Mouse (Mus musculus) heart, embryonic 15.5 days (tissue): Measurements from ENCODE around the gene Cfp. TPM values are rescaled to one million over a fixed set of nuclear protein-coding genes. Genes with fewer than 3 reads are reported as not detected.
A peak's percentile ranks its signal among the peaks of the same experiment; 100 is the strongest.

ENCODE experiments used
- ATAC-seq: fragments of 200-750 bp; cut with Nextera tagmentation; replicated peaks from 2 replicates; pipeline ENCODE4 v1.8.0; 2017; ENCODE audit warnings: low read depth, moderate TSS enrichment; ENCODE audit not compliant: insufficient number of reproducible peaks, insufficient read depth, low FRiP score
- H3K27ac ChIP-seq: fragments of 300-500 bp; sonication (generic); 2 replicates; pipeline ENCODE4 v1.5.1; 2015; ENCODE audit warnings: mild to moderate bottlenecking, inconsistent platforms
- H3K27me3 ChIP-seq: fragments of 300-500 bp; sonication (generic); 2 replicates; pipeline ENCODE4 v1.6.1; 2015; ENCODE audit warnings: inconsistent platforms
- H3K36me3 ChIP-seq: fragments of 300-500 bp; sonication (generic); 2 replicates; pipeline ENCODE4 v1.6.1; 2015; ENCODE audit warnings: mild to moderate bottlenecking, inconsistent platforms
- H3K4me1 ChIP-seq: fragments of 300-500 bp; sonication (generic); replicated peaks from 2 replicates; pipeline ENCODE4 v1.6.1; 2015; ENCODE audit warnings: inconsistent platforms
- H3K4me2 ChIP-seq: fragments of 300-500 bp; sonication (generic); 2 replicates; pipeline ENCODE4 v1.6.1; 2015; ENCODE audit warnings: inconsistent platforms, mild to moderate bottlenecking, moderate library complexity
- H3K4me3 ChIP-seq: fragments of 300-500 bp; sonication (generic); 2 replicates; pipeline ENCODE4 v1.5.1; 2015; ENCODE audit warnings: mild to moderate bottlenecking, inconsistent platforms
- H3K9ac ChIP-seq: fragments of 300-500 bp; sonication (generic); 2 replicates; pipeline ENCODE4 v1.6.1; 2015; ENCODE audit warnings: mild to moderate bottlenecking, inconsistent platforms
- H3K9me3 ChIP-seq: fragments of 300-500 bp; sonication (generic); replicated peaks from 2 replicates; pipeline ENCODE4 v1.6.1; 2016; ENCODE audit warnings: inconsistent platforms
- WGBS: fragments of 180-500 bp; shearing (Covaris S2); methylation state at CpG from one replicate; pipeline ENCODE4 v1.1.7; 2015; ENCODE audit warnings: mixed read lengths; 5-methylcytosine and 5-hydroxymethylcytosine counted together
- polyA plus RNA-seq: library from polyadenylated mRNA; unstranded; fragments of >200 nt; fragmentation: Nextera tagmentation; extraction: Ambion mirVana; gene quantifications from 2 replicates; pipeline ENCODE4 v1.2.1, GENCODE M21; 2015

Gene Cfp
- 3.1 and 5.6 TPM in 2 replicates for polyA plus RNA-seq

DNA sequence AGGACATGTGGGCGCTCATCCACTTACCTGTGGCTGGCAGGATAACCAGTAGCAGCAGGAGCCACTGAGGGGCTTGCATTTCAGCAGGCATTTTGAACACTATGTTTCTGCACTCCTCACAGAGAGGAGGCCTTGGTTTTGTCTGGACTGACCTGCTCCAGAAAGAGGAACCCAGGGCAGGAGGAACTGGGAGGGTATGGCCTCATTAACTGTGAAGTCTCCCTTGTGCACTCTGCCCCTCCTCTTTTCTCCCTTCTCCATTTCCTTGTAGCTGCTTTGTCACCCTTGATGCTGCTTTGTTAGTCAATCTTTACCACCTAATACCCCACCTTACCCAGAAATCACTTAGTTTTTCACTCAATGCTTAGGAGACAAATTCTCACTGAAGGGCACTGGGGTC is at the start of gene Cfp:
Cfp (minus strand) TSS at position 192 of the 400 bp plus-strand sequence.
- Histone ChIP-seq H3K9ac (no peak within 1 kb of the TSS), H3K4me3 (no peak within 1 kb of the TSS), H3K4me1 (no peaks in the 10 kb centered on the region), H3K36me3 (0 out of 2 replicates have a peak, but pooled peaks cover 3% of the 10 kb centered on the region), H3K27ac (no peak within 1 kb of the TSS), H3K27me3 (no peaks in the 10 kb centered on the region), H3K9me3 (no peaks in the 10 kb centered on the region), H3K4me2 (no peak within 1 kb of the TSS)
- WGBS: 100% methylated on average over 1 of the region's 1 CpGs
- no peak for ATAC-seq

DNA sequence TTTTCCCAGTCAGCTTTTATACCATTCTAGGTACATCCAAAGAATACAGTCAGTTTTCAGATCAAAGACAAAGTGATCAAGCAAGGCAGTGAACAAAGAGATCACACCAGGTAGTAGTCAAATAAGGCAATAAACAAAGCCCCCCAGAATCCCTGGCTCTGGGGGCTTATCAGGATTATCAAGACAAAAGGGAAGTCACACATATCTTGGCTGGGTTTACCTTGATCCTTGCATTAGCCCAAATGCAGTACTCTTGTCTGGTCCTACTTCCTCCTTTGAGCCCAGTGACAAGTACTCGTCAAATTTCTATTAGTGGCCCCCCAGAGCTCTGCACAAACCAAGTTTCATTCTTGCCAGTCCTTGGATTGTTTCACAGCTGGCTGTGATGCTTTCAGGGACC is 49.5 kb upstream of the Cfp start:
- Histone ChIP-seq H3K27me3 (no peaks in the 10 kb centered on the region), H3K4me2 (no peak overlapping the region), H3K4me1 (no peaks in the 10 kb centered on the region), H3K9me3 (no peaks in the 10 kb centered on the region), H3K9ac (no peak overlapping the region), H3K27ac (no peak overlapping the region), H3K36me3 (no peaks in the 10 kb centered on the region), H3K4me3 (no peak overlapping the region)
- no peak for ATAC-seq
- 52% methylated on average over 1 of the region's 1 CpGs for WGBS

DNA sequence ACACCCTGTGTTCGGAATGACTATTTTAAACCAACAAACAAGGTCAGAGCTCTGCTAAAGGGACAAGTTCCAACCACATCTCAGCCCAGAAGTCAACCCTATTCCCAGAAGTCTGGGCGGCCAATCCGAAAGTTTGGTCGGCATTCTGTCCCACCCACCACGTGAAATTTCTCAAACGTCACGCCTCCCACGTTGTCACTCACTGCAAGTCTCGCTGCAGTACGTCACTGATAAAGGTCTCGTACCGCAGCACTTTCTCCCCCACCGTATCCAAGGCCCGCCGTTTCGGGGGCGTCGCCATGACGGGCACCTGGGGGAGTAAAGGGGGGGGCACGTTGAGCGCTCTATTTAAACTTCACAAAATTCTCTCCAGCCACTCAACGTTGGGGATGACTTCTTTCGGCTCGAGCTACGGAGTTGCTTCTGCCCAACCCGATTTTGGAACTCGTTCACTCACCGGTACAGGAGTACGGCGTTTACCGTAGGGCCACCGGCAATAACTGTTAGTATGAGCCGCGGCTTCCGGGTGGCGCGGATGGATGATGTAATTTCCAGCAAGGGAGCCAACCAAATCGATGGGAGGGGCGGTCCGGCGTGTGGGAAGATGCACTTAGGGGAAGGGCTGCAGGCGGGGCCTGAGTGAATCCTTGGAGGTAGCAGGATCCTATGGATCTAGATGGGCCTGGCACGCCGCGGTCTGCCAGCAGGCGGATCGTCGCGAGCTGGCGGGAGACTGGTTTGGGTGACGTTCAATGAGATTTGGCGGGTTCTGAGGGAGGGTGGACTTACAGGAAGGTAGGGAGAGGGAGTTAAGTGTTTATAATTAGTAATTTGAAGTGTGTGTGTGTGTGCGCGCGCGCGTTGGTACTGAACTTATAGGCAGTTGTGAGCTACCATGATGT is 30.4 kb upstream of the Cfp start, which contains the start of gene Uxt:
Uxt (minus strand) TSS at position 541 of the 902 bp plus-strand sequence.
- Histone ChIP-seq H3K27me3 (no peaks in the 10 kb centered on the region), H3K4me2 (peak within 1 kb of the TSS; percentile 56), H3K9me3 (no peaks in the 10 kb centered on the region), H3K27ac (peak within 1 kb of the TSS; percentile 89), H3K9ac (peak within 1 kb of the TSS; percentile 52), H3K4me3 (peak within 1 kb of the TSS; percentile 64), H3K36me3 (peaks cover 7% of the 10 kb centered on the region; the same call in 1 of the 2 replicates), H3K4me1 (0 out of 2 replicates have a peak, but pooled peaks cover 4% of the 10 kb centered on the region)
- ATAC-seq: peak; percentile 93
- 11% methylated on average over 57 of the region's 57 CpGs for WGBS

DNA sequence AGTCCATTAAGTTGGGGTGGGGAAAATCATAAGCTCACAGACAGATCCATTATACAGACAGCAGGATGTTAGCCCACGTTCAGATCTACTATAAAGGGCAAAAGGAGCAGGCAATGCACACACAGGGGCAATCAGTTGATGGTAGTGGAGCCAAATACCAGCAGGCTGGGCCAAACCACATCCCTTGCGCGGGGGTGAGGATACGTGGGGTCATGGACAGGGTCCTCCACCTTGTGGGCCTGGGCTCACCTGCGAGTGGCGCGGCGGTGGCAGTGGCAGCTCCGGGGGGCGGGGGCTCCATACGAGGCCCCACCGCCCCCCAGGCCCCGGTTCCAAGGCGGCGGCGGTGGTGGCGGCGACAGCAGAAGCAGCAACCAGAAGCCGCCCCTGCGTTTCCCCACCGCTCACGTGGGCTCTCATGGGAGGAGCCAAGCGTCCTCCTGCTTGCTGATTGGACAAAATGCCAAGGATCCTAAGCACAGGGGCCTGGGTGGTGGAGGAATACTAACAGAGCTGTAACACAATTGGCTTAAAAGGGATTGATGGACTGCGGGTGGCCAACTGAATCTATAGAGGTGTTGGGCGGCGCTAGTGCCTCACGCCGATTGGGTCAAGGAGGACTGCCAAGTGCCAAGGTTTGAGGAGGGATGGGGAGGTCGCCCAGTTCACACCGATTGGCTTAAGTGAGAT is 19.0 kb upstream of the Cfp start, which contains the start of gene Elk1:
Elk1 (minus strand) TSS at position 418 of the 690 bp plus-strand sequence.
- WGBS: 9% methylated on average over 30 of the region's 30 CpGs
- Histone ChIP-seq H3K9me3 (no peaks in the 10 kb centered on the region), H3K4me3 (peak within 1 kb of the TSS; percentile 74), H3K4me1 (no peaks in the 10 kb centered on the region), H3K36me3 (no peaks in the 10 kb centered on the region), H3K27me3 (no peaks in the 10 kb centered on the region), H3K9ac (peak within 1 kb of the TSS; percentile 68), H3K4me2 (peak within 1 kb of the TSS; percentile 57), H3K27ac (peak within 1 kb of the TSS; percentile 74)
- peak; percentile 95 for ATAC-seq

DNA sequence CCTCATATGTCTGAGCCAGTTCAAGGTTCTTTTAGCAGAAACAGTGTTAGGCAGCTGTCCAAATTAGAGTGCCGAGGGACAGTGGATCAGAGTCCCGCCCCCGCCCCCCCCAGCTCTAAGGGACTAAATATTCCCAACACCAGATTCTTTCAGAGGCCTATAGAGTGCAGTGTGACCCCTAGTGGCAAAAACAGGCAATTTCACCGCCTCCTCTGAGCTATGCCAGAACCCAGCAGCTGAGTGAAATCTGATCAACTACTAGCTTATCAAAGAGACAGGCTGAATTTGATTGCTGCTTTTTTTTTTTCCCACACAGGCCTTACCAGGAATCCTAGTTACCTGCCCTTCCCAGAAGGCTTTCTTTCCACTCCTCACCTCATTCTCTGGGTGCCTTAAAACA is 14.7 kb upstream of the Cfp start:
- WGBS: 9% methylated on average over 4 of the region's 4 CpGs
- no peak overlapping the region for H3K4me3 ChIP-seq
- H3K9me3 ChIP-seq: no peaks in the 10 kb centered on the region
- no peak for ATAC-seq
- H3K9ac ChIP-seq: no peak overlapping the region
- no peaks in the 10 kb centered on the region for H3K27me3 ChIP-seq
- no peaks in the 10 kb centered on the region for H3K36me3 ChIP-seq
- no peak overlapping the region for H3K27ac ChIP-seq
- H3K4me1 ChIP-seq: no peaks in the 10 kb centered on the region
- H3K4me2 ChIP-seq: no peak overlapping the region

DNA sequence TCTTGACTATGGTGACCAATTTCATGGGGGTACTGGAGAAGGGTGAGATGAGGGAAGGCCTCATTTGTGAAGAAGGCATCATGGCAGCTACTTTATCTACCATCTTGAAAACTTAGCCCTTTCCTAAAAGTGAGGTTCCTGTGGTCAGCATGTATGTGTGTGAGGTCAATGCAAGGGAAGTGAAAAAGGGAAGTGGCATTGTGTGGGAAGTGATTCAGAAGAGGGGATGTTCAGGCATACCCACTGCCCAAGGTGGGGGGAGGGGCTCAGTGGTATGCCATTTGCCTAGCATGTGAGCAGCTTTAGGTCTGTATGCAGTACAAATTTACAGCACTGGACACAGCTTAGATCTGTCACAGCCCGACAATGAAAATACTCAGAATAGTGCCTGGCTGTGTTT is 608 bp upstream of the Cfp start:
- Histone ChIP-seq H3K27me3 (no peaks in the 10 kb centered on the region), H3K9me3 (no peaks in the 10 kb centered on the region), H3K4me2 (no peak overlapping the region), H3K9ac (no peak overlapping the region), H3K36me3 (0 out of 2 replicates have a peak, but pooled peaks cover 3% of the 10 kb centered on the region), H3K27ac (no peak overlapping the region), H3K4me3 (no peak overlapping the region), H3K4me1 (no peaks in the 10 kb centered on the region)
- ATAC-seq: no peak
- 65% methylated on average over 1 of the region's 1 CpGs for WGBS

DNA sequence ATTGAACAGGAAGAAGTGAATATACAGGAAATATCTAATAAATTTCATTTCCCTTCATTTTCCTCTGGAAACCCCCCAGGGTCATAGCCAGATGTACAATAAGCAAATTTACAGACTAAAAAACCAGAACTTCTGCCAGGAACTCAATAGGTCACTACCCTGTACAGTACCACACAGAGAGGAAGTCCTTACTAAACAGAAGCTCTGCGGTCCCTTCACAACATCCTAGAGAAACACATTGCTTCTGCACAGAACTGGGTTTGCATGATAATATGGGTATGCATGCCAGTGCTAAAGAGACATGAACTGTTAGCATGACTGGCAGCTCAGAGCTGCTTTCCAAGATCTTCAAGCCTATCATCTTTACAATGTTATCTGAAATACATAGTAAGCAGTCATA is 1.5 kb downstream of the Cfp start:
- Histone ChIP-seq H3K36me3 (no peaks in the 10 kb centered on the region), H3K9ac (no peak overlapping the region), H3K4me3 (no peak overlapping the region), H3K27me3 (no peaks in the 10 kb centered on the region), H3K9me3 (no peaks in the 10 kb centered on the region), H3K4me1 (no peaks in the 10 kb centered on the region), H3K4me2 (no peak overlapping the region), H3K27ac (no peak overlapping the region)
- ATAC-seq: no peak
- WGBS: 78% methylated on average over 1 of the region's 1 CpGs

DNA sequence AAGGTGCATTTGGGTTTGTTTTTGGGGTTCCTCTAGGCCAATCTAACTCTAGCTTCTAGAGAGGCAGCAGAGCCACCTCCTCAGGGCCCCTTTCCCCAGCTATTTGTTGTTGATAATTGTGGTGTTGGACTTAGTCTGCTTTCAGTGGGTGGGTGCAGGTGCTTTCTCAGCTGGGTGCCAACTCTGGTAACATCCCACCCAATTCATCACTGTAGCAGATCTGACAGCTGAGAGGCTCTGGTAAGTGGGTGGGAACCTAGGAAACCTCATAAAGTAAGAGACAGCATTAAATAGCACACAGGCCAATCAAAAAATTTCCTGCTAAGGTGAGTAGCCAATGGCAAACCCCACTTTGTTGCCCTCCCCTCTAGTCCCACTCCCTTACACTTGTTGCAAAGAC is 6.4 kb downstream of the Cfp start:
- no peaks in the 10 kb centered on the region for H3K36me3 ChIP-seq
- H3K9ac ChIP-seq: no peak overlapping the region
- H3K4me1 ChIP-seq: 0 out of 2 replicates have a peak, but pooled peaks cover 6% of the 10 kb centered on the region
- peaks cover 4% of the 10 kb centered on the region; the same call in 1 of the 2 replicates for H3K27me3 ChIP-seq
- no peak overlapping the region for H3K27ac ChIP-seq
- H3K4me3 ChIP-seq: no peak overlapping the region
- ATAC-seq: no peak
- H3K4me2 ChIP-seq: no peak overlapping the region
- no peaks in the 10 kb centered on the region for H3K9me3 ChIP-seq

DNA sequence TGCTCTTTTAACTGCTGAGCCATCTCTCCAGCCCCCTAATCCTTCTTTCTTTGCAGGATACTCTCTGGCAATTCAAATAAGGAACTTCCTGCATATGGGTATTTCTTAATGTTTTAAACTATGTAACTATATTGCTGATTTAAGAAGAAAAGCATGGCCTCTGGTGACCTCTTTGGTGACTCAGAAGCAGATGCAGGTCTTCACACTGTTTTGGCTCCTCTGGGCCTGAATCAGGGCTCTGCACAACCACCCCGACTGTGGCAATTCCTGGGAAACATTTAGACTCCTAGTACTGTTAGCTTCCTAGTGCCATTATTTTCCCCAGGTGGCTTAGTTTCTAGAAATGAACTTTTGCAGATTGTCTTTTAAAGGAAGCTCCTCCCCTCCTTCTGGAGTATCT is 7.8 kb downstream of the Cfp start:
- 67% methylated on average over 1 of the region's 1 CpGs for WGBS
- H3K27me3 ChIP-seq: peaks cover 8% of the 10 kb centered on the region; the same call in 1 of the 2 replicates
- no peak overlapping the region for H3K4me2 ChIP-seq
- no peak overlapping the region for H3K27ac ChIP-seq
- ATAC-seq: no peak
- H3K4me3 ChIP-seq: no peak overlapping the region
- H3K36me3 ChIP-seq: no peaks in the 10 kb centered on the region
- H3K9me3 ChIP-seq: no peaks in the 10 kb centered on the region
- no peak overlapping the region for H3K9ac ChIP-seq
- 0 out of 2 replicates have a peak, but pooled peaks cover 6% of the 10 kb centered on the region for H3K4me1 ChIP-seq

DNA sequence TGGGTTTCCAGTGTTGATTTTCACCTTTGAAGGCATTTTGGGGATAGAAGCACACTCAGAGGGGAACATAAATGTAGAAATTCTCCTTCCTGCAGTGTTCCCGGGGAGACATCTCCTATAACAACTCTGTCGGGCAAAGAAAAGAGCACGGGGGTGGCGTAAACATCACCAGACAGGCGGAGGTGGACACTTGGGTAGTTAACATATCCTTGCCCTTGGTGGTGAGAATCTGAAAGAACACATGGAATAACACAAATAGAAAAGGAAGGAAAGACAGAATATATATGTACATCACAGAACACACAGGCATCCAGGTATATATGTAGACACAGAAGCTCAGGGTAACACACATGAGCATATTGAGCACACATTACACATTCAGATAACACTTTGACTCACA is 10.0 kb downstream of the Cfp start:
- Histone ChIP-seq H3K27me3 (peaks cover 8% of the 10 kb centered on the region; the same call in 1 of the 2 replicates), H3K27ac (no peak overlapping the region), H3K4me1 (0 out of 2 replicates have a peak, but pooled peaks cover 6% of the 10 kb centered on the region), H3K9ac (no peak overlapping the region), H3K9me3 (no peaks in the 10 kb centered on the region), H3K4me2 (peak overlapping the region; percentile 80), H3K36me3 (no peaks in the 10 kb centered on the region), H3K4me3 (peak overlapping the region; percentile 46; the same call in 1 of the 2 replicates)
- ATAC-seq: no peak
- 42% methylated on average over 5 of the region's 5 CpGs for WGBS

DNA sequence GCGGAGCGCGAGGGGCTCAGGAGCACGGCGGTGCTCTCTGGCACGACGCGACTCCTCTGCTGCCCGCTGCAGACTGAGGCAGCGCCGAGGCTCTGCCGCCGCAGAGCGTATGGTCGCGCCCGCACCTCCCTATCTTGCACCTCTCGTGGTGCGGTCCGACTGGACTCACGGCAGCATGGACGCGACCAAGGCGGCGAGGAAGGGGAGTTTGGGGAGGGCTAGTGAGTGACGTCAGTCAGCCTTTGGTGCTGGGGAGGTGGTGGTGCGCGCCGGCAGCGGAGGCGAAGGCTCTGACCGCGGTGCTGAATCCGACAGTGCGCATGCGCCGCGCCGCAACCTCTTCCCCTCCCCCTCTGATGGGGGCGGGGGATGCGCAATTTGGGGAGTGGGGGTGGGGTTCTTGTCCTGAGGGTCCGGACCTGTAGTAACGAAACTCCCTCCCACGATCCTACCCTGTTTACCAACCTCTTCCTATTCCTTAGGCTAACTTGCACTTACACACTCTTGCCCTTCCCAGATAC is 10.5 kb downstream of the Cfp start, which contains the start of gene Syn1:
Syn1 (minus strand) TSS at position 161 of the 521 bp plus-strand sequence.
- peak; percentile 84; the same call in 1 of the 2 replicates for ATAC-seq
- peaks cover 8% of the 10 kb centered on the region; the same call in 1 of the 2 replicates for H3K27me3 ChIP-seq
- 0 out of 2 replicates have a peak, but pooled peaks cover 6% of the 10 kb centered on the region for H3K4me1 ChIP-seq
- H3K36me3 ChIP-seq: no peaks in the 10 kb centered on the region
- no peaks in the 10 kb centered on the region for H3K9me3 ChIP-seq
- peak within 1 kb of the TSS; percentile 80 for H3K4me2 ChIP-seq
- 9% methylated on average over 40 of the region's 44 CpGs for WGBS
- peak within 1 kb of the TSS; percentile 46 for H3K4me3 ChIP-seq
- H3K9ac ChIP-seq: peak within 1 kb of the TSS; percentile 25; the same call in 1 of the 2 replicates
- H3K27ac ChIP-seq: no peak within 1 kb of the TSS
